Mouse (Mus musculus) lung, embryonic 16.5 days (tissue): ENCODE data around the gene Pex13. TPM values are rescaled to one million over a fixed set of nuclear protein-coding genes. Genes with fewer than 3 reads are reported as not detected.
"Not testable (repeated sequence)": the region's sequence is repeated elsewhere in the genome, so short reads cannot be mapped to it uniquely, and the experiment has no call there.

Experiments
- ATAC-seq: fragments of 200-750 bp; cut with Nextera tagmentation; 2 replicates; pipeline ENCODE4 v1.8.0; 2017; ENCODE audit warnings: low read depth, mild to moderate bottlenecking, moderate library complexity
- H3K27ac ChIP-seq: fragments of 300-500 bp; sonication (generic); 2 replicates; pipeline ENCODE4 v1.5.1; 2014; ENCODE audit warnings: mild to moderate bottlenecking, control low read depth, low read length
- H3K27me3 ChIP-seq: fragments of 300-500 bp; sonication (generic); 2 replicates; pipeline ENCODE4 v1.6.1; 2014; ENCODE audit warnings: low read depth, low read length, mixed read lengths; ENCODE audit not compliant: control insufficient read depth, insufficient read depth
- H3K36me3 ChIP-seq: fragments of 300-500 bp; sonication (generic); 2 replicates; pipeline ENCODE4 v1.6.1; 2014; ENCODE audit warnings: low read length; ENCODE audit not compliant: control insufficient read depth, insufficient read depth
- H3K4me1 ChIP-seq: fragments of 300-500 bp; sonication (generic); replicated peaks from 2 replicates; pipeline ENCODE4 v1.6.1; 2014; ENCODE audit warnings: low read length, mixed read lengths; ENCODE audit not compliant: control insufficient read depth, insufficient read depth
- H3K4me2 ChIP-seq: fragments of 300-500 bp; sonication (generic); 2 replicates; pipeline ENCODE4 v1.6.1; 2014; ENCODE audit warnings: low read depth, low read length, control low read depth
- H3K4me3 ChIP-seq: fragments of 300-500 bp; sonication (generic); 2 replicates; pipeline ENCODE4 v1.5.1; 2014; ENCODE audit warnings: mild to moderate bottlenecking, low read length, control low read depth
- H3K9ac ChIP-seq: fragments of 300-500 bp; sonication (generic); 2 replicates; pipeline ENCODE4 v1.6.1; 2014; ENCODE audit warnings: low read length, control low read depth
- H3K9me3 ChIP-seq: fragments of 300-500 bp; sonication (generic); 2 replicates; pipeline ENCODE4 v1.6.1; 2016; ENCODE audit warnings: low read length; ENCODE audit not compliant: control insufficient read depth
- WGBS: fragments of 180-500 bp; shearing (Covaris S2); extraction: QIAGEN DNeasy Blood & Tissue Kit; methylation state at CpG from one replicate; pipeline ENCODE4 v1.1.7; 2014; 5-methylcytosine and 5-hydroxymethylcytosine counted together
- polyA plus RNA-seq: library from polyadenylated mRNA; unstranded; fragments of >200 nt; fragmentation: Nextera tagmentation; extraction: Ambion mirVana; gene quantifications from 2 replicates; pipeline ENCODE4 v1.2.1, GENCODE M21; 2015

Pex13 gene
- polyA plus RNA-seq, 1 experiment from 2014 or later: 29.8 TPM

GRCm38 (mm10) chr11:23618995-23619394 is 46.8 kb downstream of the Pex13 start:
- Histone ChIP-seq H3K4me1 (no peaks in the 10 kb centered on the region), H3K27ac (no peak overlapping the region), H3K4me2 (no peak overlapping the region), H3K9ac (no peak overlapping the region), H3K9me3 (no peaks in the 10 kb centered on the region), H3K27me3 (no peaks in the 10 kb centered on the region), H3K36me3 (0 out of 2 replicates have a peak, but pooled peaks cover 2% of the 10 kb centered on the region), H3K4me3 (no peak overlapping the region)
- no peak for ATAC-seq
- whole genome bisulfite sequencing: 82% methylated on average over 5 of the region's 5 CpGs

GRCm38 (mm10) chr11:23614546-23614945 is 51.2 kb downstream of the Pex13 start:
- no peak overlapping the region for H3K27ac ChIP-seq
- 81% methylated on average over 5 of the region's 5 CpGs for WGBS
- H3K36me3 ChIP-seq: no peaks in the 10 kb centered on the region
- H3K4me3 ChIP-seq: no peak overlapping the region
- no peak for ATAC-seq
- no peak overlapping the region for H3K4me2 ChIP-seq
- no peaks in the 10 kb centered on the region for H3K27me3 ChIP-seq
- no peak overlapping the region for H3K9ac ChIP-seq
- H3K4me1 ChIP-seq: no peaks in the 10 kb centered on the region
- H3K9me3 ChIP-seq: no peaks in the 10 kb centered on the region

GRCm38 (mm10) chr11:23607291-23607690 is 58.5 kb downstream of the Pex13 start:
- not testable (repeated sequence) for H3K4me1 ChIP-seq, H3K9me3 ChIP-seq, H3K4me2 ChIP-seq, H3K36me3 ChIP-seq, H3K9ac ChIP-seq, H3K27me3 ChIP-seq, ATAC-seq, H3K27ac ChIP-seq, H3K4me3 ChIP-seq
- WGBS: 86% methylated on average over 6 of the region's 6 CpGs

Other genes starting within 250 kb of the Pex13 start
- 79.0 and 80.6 TPM in 2 replicates for gene Ahsa2, start 167.9 kb downstream of the Pex13 start, polyA plus RNA-seq
- gene 1700093K21Rik, start 144.8 kb downstream of the Pex13 start, polyA plus RNA-seq: not detected in 2 replicates
- 18.4 and 20.6 TPM in 2 replicates for gene 0610010F05Rik, start 32.3 kb downstream of the Pex13 start, polyA plus RNA-seq
- gene Pus10, start 285 bp downstream of the Pex13 start, polyA plus RNA-seq: 17.7 and 21.3 TPM in 2 replicates
- 1.1 and 1.2 TPM in 2 replicates for gene Rel, start 105.0 kb upstream of the Pex13 start, polyA plus RNA-seq
- 13.3 and 14.5 TPM in 2 replicates for gene Papolg, start 229.3 kb upstream of the Pex13 start, polyA plus RNA-seq